Mouse (Mus musculus) heart, adult 2 months (tissue): ENCODE results near the gene Lpar1.

Experiments used
- EP300 ChIP-seq: fragments of 200-500 bp; IDR thresholded peaks from 2 replicates; pipeline ENCODE4 v1.6.1; 2011; ENCODE audit warnings: low read depth, low read length, control low read depth; ENCODE audit not compliant: insufficient read depth
- POLR2A ChIP-seq: fragments of 200-500 bp; IDR thresholded peaks from 2 replicates; pipeline ENCODE4 v1.6.1; 2011; ENCODE audit warnings: mild to moderate bottlenecking, low read depth, low read length, control low read depth; ENCODE audit not compliant: insufficient read depth

- TF ChIP-seq POLR2A (no peak), EP300 (no peak)
Measured at GRCm38 (mm10) chr4:58516221-58516620, 37.5 kb downstream of the Lpar1 start.
